Mouse (Mus musculus) gastrocnemius, postnatal 14 days (tissue): Measurements from ENCODE around the gene Rabgap1l. TPM values are rescaled to one million over a fixed set of nuclear protein-coding genes. Genes with fewer than 3 reads are reported as not detected.
A peak's percentile ranks its signal among the peaks of the same experiment; 100 is the strongest.
"Not testable (repeated sequence)": the region's sequence is repeated elsewhere in the genome, so short reads cannot be mapped to it uniquely, and the experiment has no call there.

ENCODE experiments used
- DNase-seq: peaks from one replicate; pipeline ENCODE4 v3.0.0; 2021; ENCODE audit warnings: mixed read lengths
- intact Hi-C: fragments of 180-260 bp; cut with DNase I; formaldehyde crosslinking; loops from one replicate; pipeline ENCODE4 v1.15.1; 2025; ENCODE audit warnings: low total_unique reads
- total RNA-seq, 2 experiments: library from RNA; stranded (reverse); gene quantifications; 2 replicates each; pipeline ENCODE4 v1.2.3; 2021

The Rabgap1l gene
- total RNA-seq, 2 experiments from 2014 or later, result 12.6 to 13.7 TPM

DNA sequence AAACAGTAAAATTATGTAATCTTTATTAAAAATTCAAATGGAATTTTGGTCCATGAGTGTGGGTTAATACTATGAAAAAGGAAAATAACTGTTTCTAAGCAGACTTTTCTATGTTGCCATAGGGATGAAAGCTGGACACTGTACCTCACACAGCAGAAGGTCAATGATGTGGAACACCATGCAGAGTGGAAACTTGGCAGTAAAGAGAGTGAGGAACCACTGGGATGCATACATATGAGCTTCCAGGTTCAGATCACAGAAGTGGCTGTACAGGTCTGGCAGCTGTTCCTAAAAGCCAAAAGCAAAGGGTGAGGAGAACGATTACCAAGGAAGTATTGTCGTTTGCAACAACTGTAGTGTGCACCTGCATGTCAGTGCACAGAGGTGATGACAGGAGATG lies 351.3 kb downstream of the Rabgap1l start:
- DNase-seq, result no peak

DNA sequence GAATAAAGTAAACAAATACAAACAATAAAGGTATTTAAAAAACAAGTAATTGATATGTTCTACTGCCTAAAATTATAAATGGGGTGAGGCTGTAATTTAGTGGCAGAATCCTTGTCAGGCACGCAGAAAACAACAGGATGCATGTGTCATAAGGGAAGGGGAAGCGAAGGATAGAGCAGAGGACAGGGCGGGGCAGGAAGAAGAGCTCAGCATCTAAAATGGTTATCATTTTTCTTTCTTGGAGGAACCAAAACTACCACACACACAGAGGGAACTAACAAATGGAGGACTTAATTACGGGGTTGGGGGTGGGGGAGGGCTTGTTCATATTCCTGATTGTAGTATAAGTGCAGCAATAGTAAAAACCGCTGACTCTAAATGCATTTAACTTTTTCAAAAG lies 351.9 kb downstream of the Rabgap1l start:
- no peak for DNase-seq
- intact Hi-C loops, result no loop called here

More for the DNA sequence above, 351.3 kb downstream of the Rabgap1l start:
- intact Hi-C loops, result no loop called here

DNA sequence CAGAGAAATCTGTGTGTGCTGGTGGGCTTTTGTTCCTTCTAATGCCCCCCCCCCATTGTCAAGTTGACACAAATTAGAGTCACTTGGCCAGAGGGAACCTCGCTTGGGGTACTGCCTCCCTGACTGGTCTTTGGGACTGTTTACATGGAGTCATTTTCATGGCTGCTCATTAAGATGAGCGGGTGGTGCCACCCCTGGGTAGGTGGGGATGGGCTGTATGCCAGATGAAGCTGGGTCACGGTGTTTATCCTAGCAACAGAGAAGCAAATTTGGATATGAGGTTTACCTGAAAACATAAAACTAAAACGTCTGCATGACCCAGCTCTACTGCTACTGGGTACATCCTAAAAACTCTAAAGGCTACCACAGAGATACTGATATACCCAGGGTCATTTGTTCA lies 354.2 kb downstream of the Rabgap1l start:
- intact Hi-C loops, result no loop called here
- DNase-seq, result no peak

DNA sequence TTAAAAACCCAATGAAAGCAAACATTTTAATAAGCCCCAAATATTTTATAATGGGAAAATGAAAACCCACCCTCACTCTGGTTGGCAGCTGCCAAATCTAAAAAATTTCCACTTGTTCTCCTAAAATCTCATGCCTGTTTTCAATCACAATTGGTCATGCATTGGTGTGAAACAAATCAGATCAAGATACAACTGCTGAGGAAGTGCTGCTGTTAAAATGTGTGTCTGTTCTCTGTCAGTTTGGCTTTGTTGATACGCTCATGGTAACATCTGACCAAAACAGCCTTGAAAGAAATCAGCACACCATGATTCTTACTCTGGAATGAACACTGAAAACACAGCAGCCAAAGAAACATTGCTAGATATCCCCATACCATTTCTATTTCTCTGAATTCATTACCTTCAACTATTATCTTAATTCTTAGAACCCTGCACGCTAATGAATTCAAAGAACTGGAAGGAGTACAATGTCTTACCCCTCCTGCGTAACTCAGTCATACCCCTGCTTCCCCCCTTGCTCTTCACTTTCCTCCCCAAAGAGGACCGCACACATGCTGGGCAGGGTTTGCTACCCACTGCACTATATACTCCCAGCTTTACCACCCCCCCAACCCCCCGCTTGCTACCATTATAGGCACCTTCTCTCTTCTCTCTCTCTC lies 375.7 kb downstream of the Rabgap1l start:
- no peak for DNase-seq
- intact Hi-C loops, result no loop called here

DNA sequence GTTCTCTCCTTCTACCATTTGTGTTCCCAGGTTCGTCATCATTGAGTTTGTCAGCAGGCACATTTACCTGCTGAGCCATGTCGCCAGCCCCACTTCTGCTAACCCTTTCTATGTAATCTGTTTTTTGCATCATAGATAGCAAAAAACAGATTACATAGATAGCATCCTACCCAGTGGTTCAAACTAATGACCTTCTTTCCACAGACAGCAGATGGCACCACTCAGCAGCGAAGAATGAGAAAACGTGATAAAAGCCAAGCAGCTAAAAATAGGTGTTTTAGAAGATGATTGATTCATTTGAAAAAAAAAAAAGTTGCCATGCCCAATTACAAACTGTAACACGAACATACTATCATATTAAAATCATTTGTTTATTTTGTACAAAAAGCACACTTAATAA lies 382.2 kb downstream of the Rabgap1l start:
- no peak for DNase-seq
- intact Hi-C loops, result no loop called here

DNA sequence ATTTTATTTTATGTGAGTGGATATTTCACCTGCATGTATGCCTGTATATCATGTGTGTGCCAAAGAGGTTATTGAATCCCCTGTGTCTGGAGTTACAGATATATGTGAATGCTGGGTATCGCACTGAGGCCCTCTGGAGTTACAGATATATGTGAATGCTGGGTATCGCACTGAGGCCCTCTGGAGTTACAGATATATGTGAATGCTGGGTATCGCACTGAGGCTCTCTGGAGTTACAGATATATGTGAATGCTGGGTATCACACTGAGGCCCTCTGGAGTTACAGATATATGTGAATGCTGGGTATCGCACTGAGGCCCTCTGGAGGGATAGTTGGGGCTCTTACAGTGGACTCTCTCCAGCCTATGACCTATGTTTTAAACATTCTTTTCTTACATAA lies 383.3 kb downstream of the Rabgap1l start:
- DNase-seq, result not testable (repeated sequence)
- intact Hi-C loops, result loop anchor here (5.0 kb wide), 1 partner anchor 308 kb away; no protein-coding TSS in a partner anchor

DNA sequence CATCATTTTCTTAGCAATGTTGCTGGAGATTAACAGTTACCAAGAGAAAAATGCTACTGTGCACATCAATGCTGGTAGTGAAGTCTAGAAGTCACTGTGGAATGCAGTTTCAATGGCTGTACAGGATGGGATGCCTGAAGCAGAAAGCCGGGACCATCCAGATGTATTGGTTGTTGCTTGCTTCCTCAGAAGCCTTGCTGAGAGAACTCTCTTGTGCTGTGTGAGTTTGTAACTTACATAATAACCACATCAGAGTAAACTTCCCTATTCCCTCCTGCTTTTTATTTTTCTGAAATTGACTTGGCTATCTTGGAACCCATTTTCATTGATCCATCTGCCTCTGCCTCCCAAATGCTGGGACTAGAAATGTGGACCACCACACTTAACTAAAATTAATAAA lies 383.9 kb downstream of the Rabgap1l start:
- no peak for DNase-seq
- intact Hi-C loops, result loop anchor here (5.0 kb wide), 1 partner anchor 308 kb away; no protein-coding TSS in a partner anchor

DNA sequence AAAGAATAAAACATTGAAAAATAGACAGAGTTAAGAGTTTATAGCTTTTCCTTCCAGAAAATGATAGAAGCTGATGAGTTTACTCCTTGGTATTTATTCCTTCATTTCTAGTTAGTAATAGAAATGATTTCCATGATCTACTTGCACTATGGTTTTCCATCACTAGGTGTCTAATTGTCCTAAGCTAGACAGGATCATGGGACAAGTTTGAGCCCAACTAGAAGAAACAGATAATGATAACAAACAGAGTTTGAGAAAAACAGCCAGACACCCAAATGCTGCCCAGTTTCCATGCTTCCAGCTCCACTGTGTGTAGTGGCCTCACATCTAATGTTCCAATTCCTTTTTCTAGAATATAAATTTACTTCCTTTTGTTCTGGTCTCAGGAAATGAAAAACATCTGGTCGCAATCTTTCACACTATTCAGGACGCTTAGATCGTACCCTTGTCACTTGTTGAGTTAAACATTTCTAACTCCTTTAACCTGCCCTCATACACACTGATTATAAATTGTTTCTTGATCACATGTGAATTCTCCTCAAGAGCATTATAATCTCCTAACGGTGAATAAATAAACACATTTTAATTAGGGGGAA lies 384.6 kb downstream of the Rabgap1l start:
- DNase-seq, result no peak
- intact Hi-C loops, result loop anchor here (5.0 kb wide), 1 partner anchor 309 kb away; no protein-coding TSS in a partner anchor

DNA sequence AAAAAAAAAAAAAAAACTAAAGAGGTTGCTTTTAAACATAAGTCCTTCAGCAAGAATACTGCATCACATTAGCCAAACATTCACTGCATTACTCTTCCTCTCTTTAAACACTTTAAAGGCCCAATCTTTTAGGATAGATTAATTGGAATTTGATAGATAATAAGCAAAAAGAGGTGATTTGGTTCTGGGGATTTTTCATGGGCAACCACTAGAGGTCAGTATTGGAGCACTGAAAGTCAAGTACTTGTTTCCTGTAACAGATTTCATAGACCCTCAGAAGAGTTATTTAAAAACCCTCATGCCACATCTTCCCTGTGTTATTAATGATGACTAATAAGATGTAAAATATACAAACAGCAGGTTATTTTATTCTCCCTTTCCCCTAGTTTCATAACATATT lies 393.6 kb downstream of the Rabgap1l start:
- DNase-seq, result no peak
- intact Hi-C loops, result no loop called here

DNA sequence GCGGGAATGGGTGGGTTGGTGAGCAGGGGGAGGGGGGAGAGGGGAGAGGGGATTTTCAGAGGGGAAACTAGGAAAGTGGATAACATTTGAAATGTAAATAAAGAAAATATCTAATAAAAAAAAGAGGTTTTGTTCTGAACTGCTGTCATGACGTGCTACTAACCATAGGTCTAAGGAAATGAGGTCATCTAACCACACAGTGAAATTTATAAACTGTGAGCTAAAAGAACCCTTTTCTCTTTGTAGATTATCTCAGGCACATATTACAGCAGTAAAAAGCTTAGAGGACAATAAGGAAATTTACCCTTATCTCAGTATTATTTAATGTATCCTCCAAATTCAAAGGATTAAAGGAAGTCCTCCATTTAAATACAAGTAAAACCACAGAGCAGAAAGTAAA lies 396.0 kb downstream of the Rabgap1l start:
- intact Hi-C loops, result no loop called here
- DNase-seq, result no peak

DNA sequence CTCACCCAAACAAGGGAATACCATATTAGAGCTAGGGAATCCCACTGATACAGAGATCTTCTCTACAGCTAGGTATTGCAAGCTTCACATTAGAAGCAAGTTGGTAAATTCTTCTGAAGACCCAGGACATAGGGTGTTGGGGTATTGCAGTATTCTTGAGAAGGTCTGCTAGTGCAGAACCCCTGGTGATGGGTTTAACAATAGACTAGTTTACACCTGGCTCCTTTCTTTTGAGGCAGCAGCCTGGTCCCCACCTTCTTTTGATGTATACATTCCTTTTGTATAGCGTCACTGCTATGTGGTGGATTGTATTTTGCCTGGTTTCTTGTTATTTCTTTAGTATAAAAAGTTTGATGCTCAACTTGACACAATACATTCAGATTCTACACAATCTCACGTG lies 405.6 kb downstream of the Rabgap1l start:
- intact Hi-C loops, result no loop called here
- DNase-seq, result no peak

DNA sequence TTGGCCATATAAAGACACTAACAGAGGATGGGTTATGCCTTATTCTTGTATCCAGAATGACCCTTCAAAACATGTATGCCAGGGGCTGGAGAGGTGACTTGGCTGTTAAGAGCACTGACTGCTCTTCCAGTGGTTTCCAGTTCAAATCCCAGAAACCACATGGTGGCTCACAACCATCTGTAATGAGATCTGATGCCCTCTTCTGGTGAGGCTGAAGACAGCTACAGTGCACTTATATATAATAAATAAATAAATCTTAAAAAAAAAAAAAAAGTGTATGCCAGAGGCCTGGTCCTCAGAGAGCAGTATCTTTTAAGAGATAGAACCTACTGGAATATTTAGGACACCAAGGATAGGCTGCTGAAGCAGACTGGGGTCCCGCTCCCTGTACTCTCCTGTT lies 414.6 kb downstream of the Rabgap1l start:
- intact Hi-C loops, result loop anchor here (5.0 kb wide), 1 partner anchor 146 kb away; no protein-coding TSS in a partner anchor

DNA sequence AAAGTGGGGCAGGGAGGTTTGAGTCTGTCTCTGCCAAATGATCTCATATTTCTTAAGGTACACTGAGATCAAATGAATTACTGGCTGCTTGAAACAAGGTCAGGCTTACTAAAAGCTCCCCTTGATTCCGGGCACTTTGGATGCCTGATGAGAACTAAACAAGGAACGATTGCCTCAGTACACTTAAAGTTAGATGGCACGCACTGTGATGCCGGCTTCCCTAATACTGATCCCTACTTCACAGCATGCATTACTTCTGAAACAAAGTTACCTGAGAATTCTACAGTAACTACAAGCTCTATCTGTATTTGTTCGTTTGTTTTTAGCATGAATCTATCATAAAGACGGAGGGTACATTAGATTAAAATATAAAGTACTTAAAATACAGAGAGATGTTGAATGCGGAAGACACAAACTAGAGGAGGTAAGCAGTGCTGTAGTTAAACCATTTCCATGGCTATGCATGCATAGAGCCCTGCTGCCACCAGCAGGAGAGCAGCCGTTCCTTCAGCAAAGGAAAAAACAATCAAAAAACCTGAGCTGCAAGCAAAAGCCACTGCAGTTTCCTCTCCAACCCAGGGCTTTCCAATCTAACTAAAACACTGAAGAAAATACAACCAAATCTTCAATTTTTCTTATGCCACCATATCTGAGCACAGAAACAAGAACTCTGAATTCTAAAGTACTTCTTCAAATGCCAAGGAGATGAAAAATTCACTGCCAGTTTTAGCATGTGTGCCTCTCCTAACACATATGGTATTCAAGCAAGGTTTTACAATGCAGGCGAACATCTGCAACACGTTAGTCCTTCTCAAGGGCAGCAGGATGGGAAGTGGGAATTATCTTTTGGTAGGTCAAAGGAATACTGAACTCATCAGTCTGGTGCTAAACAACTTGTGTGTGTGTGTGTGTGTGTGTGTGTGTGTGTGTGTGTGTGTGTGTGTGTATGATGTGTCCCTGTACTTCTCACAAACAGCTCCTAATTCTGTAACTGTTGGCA lies 415.4 kb downstream of the Rabgap1l start:
- intact Hi-C loops, result loop anchor here (5.0 kb wide), 1 partner anchor 145 kb away; no protein-coding TSS in a partner anchor
- peak; percentile 10 for DNase-seq

More for the DNA sequence above, 414.6 kb downstream of the Rabgap1l start:
- DNase-seq, result no peak

DNA sequence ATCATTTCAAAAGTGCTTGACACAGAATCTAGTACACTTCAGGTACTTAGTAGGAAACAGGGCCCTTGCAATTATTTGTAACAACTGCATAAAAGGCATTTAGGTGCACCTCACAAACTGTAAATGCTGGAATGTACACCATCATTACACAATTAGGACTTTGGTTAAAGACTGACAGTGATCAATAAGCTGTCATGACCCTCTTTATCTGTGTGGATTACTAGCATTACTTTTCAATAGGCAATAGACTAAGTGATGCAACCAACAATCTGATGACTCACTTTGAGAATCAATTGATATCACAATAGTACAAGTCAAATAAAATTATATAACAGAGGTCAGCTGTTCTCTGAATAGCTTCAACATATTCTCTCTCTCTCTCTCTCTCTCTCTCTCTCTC lies 418.5 kb downstream of the Rabgap1l start:
- intact Hi-C loops, result no loop called here
- no peak for DNase-seq

DNA sequence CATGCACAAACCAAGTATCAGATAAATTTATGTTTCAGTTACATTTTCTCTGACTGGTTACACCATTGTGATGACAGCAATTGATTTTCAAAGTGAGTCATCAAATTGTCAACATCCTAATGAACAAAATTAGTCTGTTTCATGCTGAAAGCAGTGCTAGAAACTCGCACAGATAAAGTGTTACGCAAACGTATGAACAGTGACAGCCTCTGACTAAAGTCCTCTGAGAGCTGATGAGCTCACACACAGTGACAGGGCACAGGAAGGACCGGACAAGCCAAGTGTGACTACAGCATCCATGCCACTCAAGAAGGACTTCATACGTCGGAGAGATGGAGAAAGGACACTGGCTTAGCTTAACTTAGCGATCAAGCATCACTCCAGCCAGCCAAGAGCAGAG lies 419.7 kb downstream of the Rabgap1l start:
- intact Hi-C loops, result no loop called here
- DNase-seq, result no peak

DNA sequence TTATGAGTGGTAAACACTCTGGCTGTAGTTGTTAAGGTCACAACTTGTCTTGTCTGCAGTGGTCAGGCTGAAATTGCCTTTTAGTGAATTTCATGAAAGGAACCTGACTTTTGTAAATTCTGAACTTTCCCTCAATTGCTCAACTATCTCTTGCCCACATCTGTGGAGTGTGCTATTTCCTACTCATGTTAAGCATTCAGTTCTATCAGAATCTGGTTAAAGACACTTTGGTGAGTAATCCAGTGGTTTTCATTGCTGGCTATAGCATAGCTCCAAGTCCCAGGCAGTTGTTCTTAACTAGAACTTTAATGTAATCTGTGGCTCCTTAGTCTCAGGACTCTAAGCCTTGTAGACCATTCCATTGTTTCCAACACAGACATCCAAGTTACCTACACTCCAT lies 421.3 kb downstream of the Rabgap1l start:
- no peak for DNase-seq
- intact Hi-C loops, result no loop called here

DNA sequence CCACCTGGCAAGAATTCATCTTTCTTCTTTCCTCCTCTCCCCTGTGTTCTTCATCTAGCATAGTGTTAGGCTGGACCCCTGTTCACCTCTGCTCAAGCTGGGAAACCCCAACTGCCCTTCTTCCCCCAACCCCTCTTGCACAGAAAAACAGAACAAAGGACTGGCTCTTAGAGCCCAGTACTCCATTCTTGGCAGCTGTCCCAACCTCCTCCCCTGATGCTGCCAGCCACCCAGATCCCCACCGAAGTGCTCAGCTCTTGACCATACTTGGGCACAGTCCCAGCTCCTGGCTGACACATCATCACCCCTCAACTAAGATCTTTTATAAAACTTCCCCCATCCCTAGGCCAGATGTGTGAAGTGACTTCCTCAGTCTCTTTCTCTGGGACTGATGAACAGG lies 422.5 kb downstream of the Rabgap1l start:
- DNase-seq, result no peak
- intact Hi-C loops, result no loop called here

DNA sequence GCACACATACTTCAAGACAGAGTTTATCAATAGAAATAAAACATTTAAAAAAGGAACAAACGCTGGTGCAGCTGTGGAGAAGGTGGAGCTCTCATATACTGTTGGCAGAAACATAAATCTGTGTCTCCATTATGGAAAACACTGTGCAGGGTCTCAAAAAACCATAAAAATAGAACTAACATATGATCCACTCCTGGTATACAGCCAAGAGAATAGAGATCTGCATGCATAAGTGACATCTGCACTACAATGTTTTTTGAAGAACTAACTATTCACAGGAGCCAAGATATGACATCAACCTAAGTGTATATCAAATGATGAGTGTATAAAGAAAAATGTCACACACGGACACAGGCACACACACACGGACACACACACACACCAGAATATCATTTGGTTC lies 426.4 kb downstream of the Rabgap1l start:
- no peak for DNase-seq

DNA sequence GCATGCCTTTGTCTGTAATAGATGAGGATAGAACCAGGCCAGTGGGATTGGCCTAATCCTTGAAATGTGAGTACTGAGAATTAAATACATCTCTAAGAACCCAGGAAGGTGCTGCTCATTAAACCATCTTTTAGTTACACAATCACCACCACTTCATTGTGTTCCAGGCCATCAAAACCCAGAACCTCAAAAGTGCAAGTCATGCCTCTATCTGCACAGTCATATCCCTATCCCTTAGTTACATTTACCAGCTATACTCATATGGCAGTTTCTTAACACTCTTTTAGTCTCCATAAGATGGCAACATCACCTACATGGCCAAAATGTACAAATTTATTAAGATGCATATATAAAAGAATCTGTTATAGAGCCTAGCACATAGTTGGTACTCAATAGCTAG lies 435.7 kb downstream of the Rabgap1l start:
- intact Hi-C loops, result no loop called here
- DNase-seq, result no peak

More for the DNA sequence above, 426.4 kb downstream of the Rabgap1l start:
- intact Hi-C loops, result no loop called here
